Mouse (Mus musculus) fibroblast of lung, adult 2 months (primary cell): ENCODE measurements around the gene Gsc.
A peak's percentile ranks its signal among the peaks of the same experiment; 100 is the strongest.

Experiments used
- DNase-seq: peaks from one replicate; pipeline ENCODE4 v3.0.0-alpha.2; 2011; ENCODE audit warnings: low read depth

The Gsc gene

GRCm38 (mm10) chr12:104472601-104473424 is at the start of gene Gsc:
Gene Gsc, minus strand, starts transcription at chr12:104473330.
- no peak for DNase-seq

GRCm38 (mm10) chr12:104519721-104520120 is 46.6 kb upstream of the Gsc start:
- DNase-seq: no peak

- DNase-seq: no peak
Measured at GRCm38 (mm10) chr12:104507911-104508310, 34.8 kb upstream of the Gsc start.

- DNase-seq: peak; percentile 92
Measured at GRCm38 (mm10) chr12:104492009-104492408, 18.9 kb upstream of the Gsc start.

- no peak for DNase-seq
Measured at GRCm38 (mm10) chr12:104486205-104486604, 13.1 kb upstream of the Gsc start.

GRCm38 (mm10) chr12:104485161-104485560 is 12.0 kb upstream of the Gsc start:
- DNase-seq: no peak

- DNase-seq: no peak
Measured at GRCm38 (mm10) chr12:104481007-104481406, 7.9 kb upstream of the Gsc start.

GRCm38 (mm10) chr12:104478193-104478592 is 5.1 kb upstream of the Gsc start:
- no peak for DNase-seq

- no peak for DNase-seq
Measured at GRCm38 (mm10) chr12:104477501-104477900, 4.4 kb upstream of the Gsc start.

- DNase-seq: no peak
Measured at GRCm38 (mm10) chr12:104477066-104477465, 3.9 kb upstream of the Gsc start.

- DNase-seq: no peak
Measured at GRCm38 (mm10) chr12:104475946-104476345, 2.8 kb upstream of the Gsc start.

GRCm38 (mm10) chr12:104474881-104475740 is 2.0 kb upstream of the Gsc start:
- no peak for DNase-seq

- no peak for DNase-seq
Measured at GRCm38 (mm10) chr12:104474191-104474871, 1.2 kb upstream of the Gsc start.

- DNase-seq: no peak
Measured at GRCm38 (mm10) chr12:104473492-104473891, 362 bp upstream of the Gsc start.

- DNase-seq: no peak
Measured at GRCm38 (mm10) chr12:104472218-104472525, 958 bp downstream of the Gsc start.

GRCm38 (mm10) chr12:104471351-104472217 is 1.5 kb downstream of the Gsc start:
- no peak for DNase-seq

- no peak for DNase-seq
Measured at GRCm38 (mm10) chr12:104470646-104471045, 2.5 kb downstream of the Gsc start.

GRCm38 (mm10) chr12:104468783-104469182 is 4.3 kb downstream of the Gsc start:
- DNase-seq: no peak

GRCm38 (mm10) chr12:104467372-104467771 is 5.8 kb downstream of the Gsc start:
- no peak for DNase-seq

- DNase-seq: no peak
Measured at GRCm38 (mm10) chr12:104466930-104467329, 6.2 kb downstream of the Gsc start.

GRCm38 (mm10) chr12:104461372-104461771 is 11.8 kb downstream of the Gsc start:
- DNase-seq: no peak

- no peak for DNase-seq
Measured at GRCm38 (mm10) chr12:104459377-104459776, 13.8 kb downstream of the Gsc start.
